Mouse (Mus musculus) embryonic fibroblast, embryonic 13.5 days (primary cell): ENCODE data around the gene Ube2s.

Source experiments
- CTCF ChIP-seq: IDR thresholded peaks from 2 replicates; pipeline ENCODE4 v1.5.1; 2011; ENCODE audit warnings: mild to moderate bottlenecking, control low read depth, low read length, moderate library complexity, borderline replicate concordance; ENCODE audit not compliant: insufficient read depth
- POLR2A ChIP-seq: IDR thresholded peaks from 2 replicates; pipeline ENCODE4 v1.6.1; 2011; ENCODE audit warnings: low read depth, mild to moderate bottlenecking, control low read depth, low read length, moderate library complexity

DNA sequence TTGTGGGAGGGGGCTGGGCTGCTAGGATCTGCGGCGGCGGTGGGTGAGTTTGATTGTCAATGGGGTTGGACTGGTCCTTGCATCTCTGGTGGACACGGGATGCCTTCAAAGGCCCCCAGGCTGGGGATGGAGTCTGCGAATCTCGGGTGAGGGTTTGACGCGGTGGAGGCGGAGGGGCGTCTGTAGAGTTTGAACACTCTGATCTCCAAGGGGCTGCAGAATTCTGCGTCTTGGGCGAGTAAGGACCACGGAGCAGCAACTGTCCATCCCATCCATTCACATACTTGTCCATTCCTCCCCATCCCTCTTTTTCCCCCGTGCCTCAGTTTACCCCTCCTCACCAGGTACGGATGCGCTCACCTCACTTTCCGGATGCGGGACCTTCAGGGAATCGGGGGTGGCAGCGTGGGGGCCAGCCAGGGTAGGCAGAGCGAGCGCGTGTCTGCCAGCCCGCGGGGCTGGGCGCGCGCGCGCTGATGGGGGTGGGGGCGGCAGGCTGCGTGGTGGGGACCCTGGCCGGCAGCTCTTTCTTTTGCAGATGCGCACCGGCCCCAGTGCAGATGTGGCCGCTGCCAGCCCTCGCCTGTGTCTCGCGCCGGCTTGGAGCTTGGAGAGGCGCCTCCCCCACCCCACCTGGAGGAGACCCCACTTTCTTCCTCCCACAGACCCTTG lies 32.0 kb upstream of the Ube2s start, which contains the start of gene Shisa7:
- TF ChIP-seq CTCF (no peak), POLR2A (no peak)
